Mouse (Mus musculus): ENCODE measurements at regions not wholly inside any gene's neighbourhood (a gene's known extent, or its start where the extent isn't known, plus 50 kb on each side); places are given as distances from the start of the nearest gene placed in this dataset.

GRCm38 (mm10) chr16:30160399-30160798 lies 96.2 kb downstream of the Hes1 start:
- no peak for DNase-seq

GRCm38 (mm10) chr16:30163303-30163702 lies 99.1 kb downstream of the Hes1 start:
- no peak for DNase-seq

GRCm38 (mm10) chr16:30165667-30166180 lies 101.5 kb downstream of the Hes1 start:
- DNase-seq: no peak

GRCm38 (mm10) chr16:30171381-30172079 lies 95.8 kb downstream of the Cpn2 start:
- no peak for DNase-seq

GRCm38 (mm10) chr16:30172136-30172731 lies 95.1 kb downstream of the Cpn2 start:
- no peak for DNase-seq

- DNase-seq: no peak
Measured at GRCm38 (mm10) chr16:30172798-30173202, 94.5 kb downstream of the Cpn2 start.

GRCm38 (mm10) chr16:30173953-30174874 lies 93.1 kb downstream of the Cpn2 start:
- no peak for DNase-seq

GRCm38 (mm10) chr16:30176306-30176705 lies 91.0 kb downstream of the Cpn2 start:
- DNase-seq: no peak

GRCm38 (mm10) chr16:30177769-30178168 lies 89.5 kb downstream of the Cpn2 start:
- no peak for DNase-seq

GRCm38 (mm10) chr16:30178596-30178995 lies 88.7 kb downstream of the Cpn2 start:
- DNase-seq: no peak

- no peak for DNase-seq
Measured at GRCm38 (mm10) chr16:30179504-30179976, 87.8 kb downstream of the Cpn2 start.

- DNase-seq: peak in 1 of 2 experiments; percentile 34
Measured at GRCm38 (mm10) chr16:30181116-30181515, 86.2 kb downstream of the Cpn2 start.

GRCm38 (mm10) chr16:30184591-30185265 lies 82.6 kb downstream of the Cpn2 start:
- DNase-seq: no peak

- no peak for DNase-seq
Measured at GRCm38 (mm10) chr16:30185707-30186106, 81.6 kb downstream of the Cpn2 start.

- DNase-seq: no peak
Measured at GRCm38 (mm10) chr16:30186201-30186700, 81.0 kb downstream of the Cpn2 start.

GRCm38 (mm10) chr16:30186701-30187270 lies 80.5 kb downstream of the Cpn2 start:
- no peak for DNase-seq

- no peak for DNase-seq
Measured at GRCm38 (mm10) chr16:30187400-30187799, 79.9 kb downstream of the Cpn2 start.

- DNase-seq: peak; percentile 81 to 83
Measured at GRCm38 (mm10) chr16:30187907-30188414, 79.3 kb downstream of the Cpn2 start.

GRCm38 (mm10) chr16:30188769-30189430 lies 78.4 kb downstream of the Cpn2 start:
- DNase-seq: no peak

- DNase-seq: no peak
Measured at GRCm38 (mm10) chr16:30190351-30190750, 76.9 kb downstream of the Cpn2 start.

- no peak for DNase-seq
Measured at GRCm38 (mm10) chr16:30190935-30191514, 76.3 kb downstream of the Cpn2 start.

Data from B cell, adult 2 months (primary cell).